Mouse (Mus musculus): Measurements from ENCODE around the gene Nlrp6. TPM values are rescaled to one million over a fixed set of nuclear protein-coding genes. Genes with fewer than 3 reads are reported as not detected.
"Not testable (repeated sequence)": the region's sequence is repeated elsewhere in the genome, so short reads cannot be mapped to it uniquely, and the experiment has no call there.

Nlrp6 gene
- polyA plus RNA-seq, 1 experiment from 2014 or later = 0.14 TPM

DNA sequence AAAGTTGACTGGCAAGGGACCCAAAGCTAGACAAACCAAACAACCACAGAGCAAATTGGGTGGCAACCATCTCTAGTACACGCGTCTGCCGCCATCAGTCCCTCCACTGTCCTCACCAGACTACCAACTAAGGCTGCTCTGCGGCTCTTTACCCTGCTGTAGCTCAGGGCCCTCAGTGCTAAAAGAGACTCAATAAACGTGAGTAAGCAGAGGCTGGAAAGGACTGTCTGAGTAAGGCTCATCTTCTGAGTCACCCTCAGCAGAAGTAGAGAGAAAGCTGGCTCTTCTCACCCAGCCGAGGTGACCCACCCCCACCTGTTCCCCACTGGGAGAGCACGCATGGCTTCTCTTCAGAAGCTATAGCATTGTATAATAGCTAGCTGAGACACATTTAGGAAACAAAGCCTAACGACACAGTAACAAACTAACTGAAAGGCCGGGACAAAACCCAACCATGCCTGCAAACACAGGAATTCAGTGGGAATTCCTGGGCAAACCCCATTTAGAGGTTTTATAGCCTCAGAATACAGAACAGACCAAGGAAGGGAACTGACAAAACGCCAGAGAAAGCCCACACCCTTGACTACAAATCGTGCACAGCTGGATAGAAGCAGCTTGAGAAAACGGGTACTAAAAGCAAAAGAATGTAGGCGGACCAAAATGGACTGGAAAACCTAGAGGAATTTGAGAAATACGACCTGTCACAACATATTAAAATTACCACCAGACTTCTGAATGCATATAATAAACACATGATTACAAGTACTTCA, 52.9 kb downstream of the Nlrp6 start:
- Histone ChIP-seq H3K4me1 (peaks cover 28% of the 10 kb centered on the region), H3K36me3 (no peaks in the 10 kb centered on the region), H3K27me3 (ENCODE audit: insufficient read depth, poor library complexity, severe bottlenecking) (peaks cover 56% of the 10 kb centered on the region), H3K27ac (no peak overlapping the region), H3K9me3 (no peaks in the 10 kb centered on the region), H3K4me3 (no peak overlapping the region)
- DNase-seq (ENCODE audit: low spot score) = no peak
- 39% methylated on average over 14 of the region's 14 CpGs for WGBS

- Histone ChIP-seq H3K27me3 (ENCODE audit: insufficient read depth, poor library complexity, severe bottlenecking) (peaks cover 42% of the 10 kb centered on the region), H3K27ac (no peak overlapping the region)
- WGBS = 16% methylated on average over 9 of the region's 9 CpGs
These were observed 54.2 kb downstream of the Nlrp6 start for GRCm38 (mm10) chr7:140974940-140975339.

GRCm38 (mm10) chr7:140975465-140975864, 54.8 kb downstream of the Nlrp6 start:
- H3K27ac ChIP-seq = no peak overlapping the region
- no peak for DNase-seq (ENCODE audit: low spot score)
- H3K4me3 ChIP-seq = no peak overlapping the region
- no peaks in the 10 kb centered on the region for H3K36me3 ChIP-seq
- H3K9me3 ChIP-seq = no peaks in the 10 kb centered on the region
- peaks cover 19% of the 10 kb centered on the region for H3K4me1 ChIP-seq
- peaks cover 37% of the 10 kb centered on the region for H3K27me3 ChIP-seq (ENCODE audit: insufficient read depth, poor library complexity, severe bottlenecking)
- 22% methylated on average over 3 of the region's 3 CpGs for WGBS

More at GRCm38 (mm10) chr7:140974940-140975339, 54.2 kb downstream of the Nlrp6 start:
- Histone ChIP-seq H3K36me3 (no peaks in the 10 kb centered on the region), H3K9me3 (no peaks in the 10 kb centered on the region), H3K4me1 (peaks cover 19% of the 10 kb centered on the region), H3K4me3 (no peak overlapping the region)
- DNase-seq (ENCODE audit: low spot score) = no peak

DNA sequence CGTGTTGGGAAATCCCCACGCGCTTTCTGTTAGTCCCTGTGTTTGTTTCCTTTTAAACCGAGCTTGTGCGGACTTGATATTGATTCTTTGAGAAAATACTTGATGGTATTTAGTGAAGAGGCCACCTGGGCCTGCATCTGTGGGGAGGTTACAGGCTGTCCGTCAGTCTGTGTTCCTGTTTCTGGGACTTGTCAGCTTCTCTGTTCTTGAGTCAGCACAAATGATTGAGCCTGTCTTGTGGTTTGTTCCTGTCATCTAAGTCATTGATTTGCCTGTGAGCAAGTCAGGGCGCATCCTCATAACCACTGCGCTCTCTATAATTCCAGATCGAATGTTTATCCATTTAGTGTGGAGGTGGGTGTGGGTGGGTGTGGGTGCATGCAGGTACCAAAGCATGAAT, 56.0 kb downstream of the Nlrp6 start:
- H3K27ac ChIP-seq; H3K36me3 ChIP-seq; H3K4me3 ChIP-seq; H3K9me3 ChIP-seq; DNase-seq (ENCODE audit: low spot score); H3K4me1 ChIP-seq: not testable (repeated sequence)
- H3K27me3 ChIP-seq (ENCODE audit: insufficient read depth, poor library complexity, severe bottlenecking) = peaks cover 25% of the 10 kb centered on the region
- WGBS = 85% methylated on average over 9 of the region's 9 CpGs

Other genes with a start within 250 kb of the Nlrp6 start
- not detected in 2 replicates for gene Olfr45, start 239.0 kb upstream of the Nlrp6 start, polyA plus RNA-seq (2016; fragmentation: Nextera tagmentation; extraction: Ambion mirVana)
- not detected in 2 replicates for gene Olfr541, start 223.6 kb upstream of the Nlrp6 start, polyA plus RNA-seq (2016; fragmentation: Nextera tagmentation; extraction: Ambion mirVana)
- not detected in 2 replicates for gene Cyp2e1, start 157.2 kb upstream of the Nlrp6 start, polyA plus RNA-seq (2016; fragmentation: Nextera tagmentation; extraction: Ambion mirVana)
- gene Syce1, start 133.1 kb upstream of the Nlrp6 start, polyA plus RNA-seq (2016; fragmentation: Nextera tagmentation; extraction: Ambion mirVana) = 0.16 and 0.49 TPM in 2 replicates
- 1.0 and 1.1 TPM in 2 replicates for gene Zfp941, start 98.7 kb upstream of the Nlrp6 start, polyA plus RNA-seq (2016; fragmentation: Nextera tagmentation; extraction: Ambion mirVana)
- gene Urah, start 85.9 kb upstream of the Nlrp6 start, polyA plus RNA-seq (2016; fragmentation: Nextera tagmentation; extraction: Ambion mirVana) = 0.85 TPM in 1 of 2 replicates, not detected in the other
- not detected in 2 replicates for gene Scgb1c1, start 75.4 kb upstream of the Nlrp6 start, polyA plus RNA-seq (2016; fragmentation: Nextera tagmentation; extraction: Ambion mirVana)
- gene Odf3, start 73.1 kb upstream of the Nlrp6 start, polyA plus RNA-seq (2016; fragmentation: Nextera tagmentation; extraction: Ambion mirVana) = not detected in 2 replicates
- gene Gm45785, start 64.6 kb upstream of the Nlrp6 start, polyA plus RNA-seq (2016; fragmentation: Nextera tagmentation; extraction: Ambion mirVana) = not detected in 2 replicates
- 47.3 and 58.8 TPM in 2 replicates for gene Ric8a, start 63.9 kb upstream of the Nlrp6 start, polyA plus RNA-seq (2016; fragmentation: Nextera tagmentation; extraction: Ambion mirVana)
- 28.1 and 31.4 TPM in 2 replicates for gene Bet1l, start 63.3 kb upstream of the Nlrp6 start, polyA plus RNA-seq (2016; fragmentation: Nextera tagmentation; extraction: Ambion mirVana)
- 249 and 270 TPM in 2 replicates for gene Psmd13, start 38.9 kb upstream of the Nlrp6 start, polyA plus RNA-seq (2016; fragmentation: Nextera tagmentation; extraction: Ambion mirVana)
- 31.5 and 40.1 TPM in 2 replicates for gene Sirt3, start 38.6 kb upstream of the Nlrp6 start, polyA plus RNA-seq (2016; fragmentation: Nextera tagmentation; extraction: Ambion mirVana)
- 13.6 and 46.8 TPM in 2 replicates for gene Cox8b, start 20.5 kb upstream of the Nlrp6 start, polyA plus RNA-seq (2016; fragmentation: Nextera tagmentation; extraction: Ambion mirVana)
- gene Pgghg, start 20.5 kb downstream of the Nlrp6 start, polyA plus RNA-seq (2016; fragmentation: Nextera tagmentation; extraction: Ambion mirVana) = 13.7 and 16.1 TPM in 2 replicates
- gene Ifitm5, start 29.4 kb downstream of the Nlrp6 start, polyA plus RNA-seq (2016; fragmentation: Nextera tagmentation; extraction: Ambion mirVana) = 1.8 and 2.3 TPM in 2 replicates
- not detected in 2 replicates for gene Gm45717, start 35.0 kb downstream of the Nlrp6 start, polyA plus RNA-seq (2016; fragmentation: Nextera tagmentation; extraction: Ambion mirVana)
- gene Ifitm2, start 35.1 kb downstream of the Nlrp6 start, polyA plus RNA-seq (2016; fragmentation: Nextera tagmentation; extraction: Ambion mirVana) = 402 and 508 TPM in 2 replicates
- gene Ifitm1, start 46.3 kb downstream of the Nlrp6 start, polyA plus RNA-seq (2016; fragmentation: Nextera tagmentation; extraction: Ambion mirVana) = 3.6 and 12.5 TPM in 2 replicates
- 24.5 and 32.7 TPM in 2 replicates for gene Ifitm3, start 89.9 kb downstream of the Nlrp6 start, polyA plus RNA-seq (2016; fragmentation: Nextera tagmentation; extraction: Ambion mirVana)
- not detected in 2 replicates for gene Ifitm6, start 97.0 kb downstream of the Nlrp6 start, polyA plus RNA-seq (2016; fragmentation: Nextera tagmentation; extraction: Ambion mirVana)
- gene Gm17387, start 108.2 kb downstream of the Nlrp6 start, polyA plus RNA-seq (2016; fragmentation: Nextera tagmentation; extraction: Ambion mirVana) = not detected in 2 replicates
- gene B4galnt4, start 140.2 kb downstream of the Nlrp6 start, polyA plus RNA-seq (2016; fragmentation: Nextera tagmentation; extraction: Ambion mirVana) = 2.6 and 12.7 TPM in 2 replicates
- gene Pkp3, start 157.3 kb downstream of the Nlrp6 start, polyA plus RNA-seq (2016; fragmentation: Nextera tagmentation; extraction: Ambion mirVana) = 0.94 and 3.4 TPM in 2 replicates
- 3.0 and 5.7 TPM in 2 replicates for gene Sigirr, start 179.7 kb downstream of the Nlrp6 start, polyA plus RNA-seq (2016; fragmentation: Nextera tagmentation; extraction: Ambion mirVana)
- 0.42 and 0.97 TPM in 2 replicates for gene Ano9, start 196.9 kb downstream of the Nlrp6 start, polyA plus RNA-seq (2016; fragmentation: Nextera tagmentation; extraction: Ambion mirVana)
- 87.8 and 91.1 TPM in 2 replicates for gene Ptdss2, start 201.5 kb downstream of the Nlrp6 start, polyA plus RNA-seq (2016; fragmentation: Nextera tagmentation; extraction: Ambion mirVana)